Mouse (Mus musculus): Measurements from ENCODE around the gene Emx2. TPM values are rescaled to one million over a fixed set of nuclear protein-coding genes. Genes with fewer than 3 reads are reported as not detected.

Emx2 gene
- polyA plus RNA-seq, 1 experiment from 2014 or later, result not detected

DNA sequence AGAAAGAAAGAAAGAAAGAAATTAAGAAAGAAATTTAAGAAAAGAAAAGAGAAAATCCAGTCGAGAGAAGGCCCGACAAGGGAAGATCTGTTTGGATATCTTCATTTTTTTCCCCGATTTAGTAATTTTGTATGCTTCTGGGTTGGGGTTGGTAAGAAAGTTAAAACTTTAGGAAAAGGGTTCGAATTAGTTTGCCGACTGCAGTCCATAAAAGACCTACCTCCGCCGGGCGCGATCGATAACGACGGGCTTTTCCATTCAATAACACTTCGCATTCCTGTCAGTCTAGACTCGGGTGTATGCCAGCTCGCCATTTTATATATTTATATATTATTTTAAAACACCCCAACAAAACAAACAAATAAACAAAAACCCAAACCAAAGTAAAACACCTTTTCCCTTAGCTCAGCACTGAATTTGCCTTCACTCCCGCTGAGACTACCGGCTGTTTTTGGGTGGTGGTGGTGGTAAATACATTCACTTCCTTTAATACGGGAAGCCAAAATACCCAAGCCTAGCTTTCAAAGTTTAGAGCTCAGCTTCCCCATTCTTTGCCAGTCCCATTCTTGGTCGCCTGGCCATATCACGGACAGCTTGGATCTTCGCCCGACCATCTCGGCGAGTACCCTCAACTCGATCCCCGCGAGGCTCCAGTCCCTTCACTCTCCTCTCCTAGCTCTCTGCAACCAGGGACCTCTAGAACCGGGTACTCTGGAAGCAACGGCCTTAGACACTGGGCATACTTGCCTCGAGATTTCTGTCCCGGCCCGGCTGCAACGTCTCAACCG is 2.4 kb downstream of the Emx2 start:
- Histone ChIP-seq H3K4me2 (replicated peaks) (0 out of 2 replicates have a peak overlapping the region, but pooled peaks have one; percentile 35), H3K36me3 (replicated peaks; ENCODE audit: control insufficient read depth, insufficient read depth) (no peaks in the 10 kb centered on the region), H3K27ac (no peak overlapping the region), H3K27me3 (ENCODE audit: control insufficient read depth, insufficient read depth, low read length) (peaks cover 90% of the 10 kb centered on the region), H3K4me1 (replicated peaks; ENCODE audit: control insufficient read depth, insufficient read depth, low read length) (peaks cover 11% of the 10 kb centered on the region; the same call in 1 of the 2 replicates), H3K4me3 (replicated peaks; ENCODE audit: low read length) (peak overlapping the region; percentile 25; the same call in 1 of the 2 replicates), H3K9me3 (ENCODE audit: control insufficient read depth, low read length) (no peaks in the 10 kb centered on the region), H3K9ac (no peak overlapping the region)
- WGBS, result under 1% methylated on average over 34 of the region's 34 CpGs
- DNase-seq (ENCODE audit: low spot score) (peak; percentile 53), ATAC-seq (ENCODE audit: low FRiP score) (no peak)

- Histone ChIP-seq H3K27ac (no peak overlapping the region), H3K9me3 (ENCODE audit: control insufficient read depth, low read length) (no peaks in the 10 kb centered on the region), H3K9ac (no peak overlapping the region), H3K4me2 (replicated peaks) (no peak overlapping the region; the same call in 1 of the 2 replicates), H3K27me3 (ENCODE audit: control insufficient read depth, insufficient read depth, low read length) (peaks cover 90% of the 10 kb centered on the region), H3K4me1 (replicated peaks; ENCODE audit: control insufficient read depth, insufficient read depth, low read length) (peaks cover 11% of the 10 kb centered on the region; the same call in 1 of the 2 replicates), H3K4me3 (replicated peaks; ENCODE audit: low read length) (no peak overlapping the region), H3K36me3 (replicated peaks; ENCODE audit: control insufficient read depth, insufficient read depth) (no peaks in the 10 kb centered on the region)
- DNase-seq (ENCODE audit: low spot score), result no peak
- ATAC-seq (ENCODE audit: low FRiP score), result no peak
- 2% methylated on average over 36 of the region's 36 CpGs for WGBS
These were observed 3.6 kb downstream of the Emx2 start for GRCm38 (mm10) chr19:59461481-59462421.

- Histone ChIP-seq H3K9ac (no peak overlapping the region), H3K4me3 (replicated peaks; ENCODE audit: low read length) (no peak overlapping the region), H3K36me3 (replicated peaks; ENCODE audit: control insufficient read depth, insufficient read depth) (no peaks in the 10 kb centered on the region), H3K27ac (no peak overlapping the region), H3K4me2 (replicated peaks) (no peak overlapping the region; the same call in 1 of the 2 replicates), H3K9me3 (ENCODE audit: control insufficient read depth, low read length) (no peaks in the 10 kb centered on the region), H3K4me1 (replicated peaks; ENCODE audit: control insufficient read depth, insufficient read depth, low read length) (peaks cover 11% of the 10 kb centered on the region; the same call in 1 of the 2 replicates), H3K27me3 (ENCODE audit: control insufficient read depth, insufficient read depth, low read length) (peaks cover 90% of the 10 kb centered on the region)
- ATAC-seq (ENCODE audit: low FRiP score), result no peak
- DNase-seq (ENCODE audit: low spot score), result no peak
- 3% methylated on average over 19 of the region's 19 CpGs for WGBS
These were observed 4.5 kb downstream of the Emx2 start for GRCm38 (mm10) chr19:59462459-59463292.

GRCm38 (mm10) chr19:59463842-59464443 is 5.8 kb downstream of the Emx2 start:
- Histone ChIP-seq H3K9me3 (ENCODE audit: control insufficient read depth, low read length) (no peaks in the 10 kb centered on the region), H3K4me1 (replicated peaks; ENCODE audit: control insufficient read depth, insufficient read depth, low read length) (peaks cover 5% of the 10 kb centered on the region; the same call in 1 of the 2 replicates), H3K4me2 (replicated peaks) (no peak overlapping the region), H3K36me3 (replicated peaks; ENCODE audit: control insufficient read depth, insufficient read depth) (no peaks in the 10 kb centered on the region), H3K4me3 (replicated peaks; ENCODE audit: low read length) (no peak overlapping the region), H3K9ac (no peak overlapping the region), H3K27me3 (ENCODE audit: control insufficient read depth, insufficient read depth, low read length) (peaks cover 95% of the 10 kb centered on the region), H3K27ac (no peak overlapping the region)
- DNase-seq (ENCODE audit: low spot score) (no peak), ATAC-seq (ENCODE audit: low FRiP score) (no peak)
- WGBS, result under 1% methylated on average over 19 of the region's 19 CpGs

DNA sequence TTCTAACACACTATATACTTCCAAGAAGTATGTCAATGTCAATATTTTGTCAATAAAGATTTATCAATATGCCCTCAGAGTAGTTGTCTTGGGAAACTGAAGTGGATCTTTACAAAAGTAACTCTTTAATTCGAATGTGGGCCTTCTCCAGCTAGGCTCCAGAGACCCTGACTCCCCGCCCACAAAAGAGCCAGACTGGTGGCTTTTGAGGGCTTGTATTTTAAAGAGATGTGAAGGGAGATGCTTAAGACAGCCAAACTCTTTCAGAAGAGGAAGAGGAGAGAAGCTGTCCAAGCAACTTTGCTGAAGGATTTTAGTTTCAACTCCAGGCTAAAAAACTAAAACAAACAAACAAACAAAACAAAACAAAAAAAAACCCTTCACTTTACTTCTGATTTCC is 7.1 kb downstream of the Emx2 start:
- no peak for ATAC-seq (ENCODE audit: low FRiP score)
- Histone ChIP-seq H3K36me3 (replicated peaks; ENCODE audit: control insufficient read depth, insufficient read depth) (no peaks in the 10 kb centered on the region), H3K27ac (no peak overlapping the region), H3K9me3 (ENCODE audit: control insufficient read depth, low read length) (no peaks in the 10 kb centered on the region), H3K4me1 (replicated peaks; ENCODE audit: control insufficient read depth, insufficient read depth, low read length) (peaks cover 5% of the 10 kb centered on the region; the same call in 1 of the 2 replicates), H3K9ac (no peak overlapping the region), H3K4me3 (replicated peaks; ENCODE audit: low read length) (no peak overlapping the region), H3K27me3 (ENCODE audit: control insufficient read depth, insufficient read depth, low read length) (peaks cover 98% of the 10 kb centered on the region), H3K4me2 (replicated peaks) (no peak overlapping the region)
- DNase-seq (ENCODE audit: low spot score), result no peak
- 7% methylated on average over 2 of the region's 2 CpGs for WGBS

DNA sequence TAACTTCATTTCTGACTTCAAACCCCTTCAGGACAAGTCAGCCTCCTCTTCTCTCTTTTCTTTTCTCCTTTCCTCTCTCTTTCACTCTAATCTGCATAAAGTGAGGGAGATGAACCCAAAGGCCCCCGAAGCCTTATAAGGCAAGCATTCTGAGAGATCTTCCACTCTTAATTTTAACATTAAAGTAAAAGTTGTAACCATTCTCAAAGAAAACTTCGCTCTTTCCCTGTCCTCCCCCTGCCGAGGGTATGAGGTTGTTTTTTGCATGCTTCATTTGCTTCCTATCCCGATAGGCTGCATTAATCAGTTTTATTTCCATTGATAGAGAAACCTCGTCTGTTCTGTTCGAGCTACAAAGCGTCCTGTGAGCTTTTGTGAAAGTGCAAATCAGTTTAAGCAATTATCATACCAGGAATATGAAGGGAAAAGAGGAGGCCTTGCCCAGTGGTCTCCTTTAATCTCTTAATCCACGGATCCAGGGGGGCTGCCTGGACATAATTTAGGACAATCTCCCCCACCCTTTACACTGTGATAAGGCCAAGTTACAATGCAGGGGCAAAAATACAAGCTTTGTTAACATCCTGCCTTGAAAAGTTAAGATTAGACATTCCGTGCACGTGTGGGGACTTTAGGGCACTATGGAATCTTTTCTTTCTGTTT is 7.7 kb downstream of the Emx2 start:
- H3K27ac ChIP-seq, result no peak overlapping the region
- H3K4me3 ChIP-seq (replicated peaks; ENCODE audit: low read length), result no peak overlapping the region
- no peaks in the 10 kb centered on the region for H3K36me3 ChIP-seq (replicated peaks; ENCODE audit: control insufficient read depth, insufficient read depth)
- peaks cover 6% of the 10 kb centered on the region; the same call in 1 of the 2 replicates for H3K4me1 ChIP-seq (replicated peaks; ENCODE audit: control insufficient read depth, insufficient read depth, low read length)
- no peak overlapping the region for H3K4me2 ChIP-seq (replicated peaks)
- no peak for DNase-seq (ENCODE audit: low spot score)
- H3K9ac ChIP-seq, result no peak overlapping the region
- no peaks in the 10 kb centered on the region for H3K9me3 ChIP-seq (ENCODE audit: control insufficient read depth, low read length)
- H3K27me3 ChIP-seq (ENCODE audit: control insufficient read depth, insufficient read depth, low read length), result peaks cover 98% of the 10 kb centered on the region
- under 1% methylated on average over 10 of the region's 10 CpGs for WGBS
- no peak for ATAC-seq (ENCODE audit: low FRiP score)

DNA sequence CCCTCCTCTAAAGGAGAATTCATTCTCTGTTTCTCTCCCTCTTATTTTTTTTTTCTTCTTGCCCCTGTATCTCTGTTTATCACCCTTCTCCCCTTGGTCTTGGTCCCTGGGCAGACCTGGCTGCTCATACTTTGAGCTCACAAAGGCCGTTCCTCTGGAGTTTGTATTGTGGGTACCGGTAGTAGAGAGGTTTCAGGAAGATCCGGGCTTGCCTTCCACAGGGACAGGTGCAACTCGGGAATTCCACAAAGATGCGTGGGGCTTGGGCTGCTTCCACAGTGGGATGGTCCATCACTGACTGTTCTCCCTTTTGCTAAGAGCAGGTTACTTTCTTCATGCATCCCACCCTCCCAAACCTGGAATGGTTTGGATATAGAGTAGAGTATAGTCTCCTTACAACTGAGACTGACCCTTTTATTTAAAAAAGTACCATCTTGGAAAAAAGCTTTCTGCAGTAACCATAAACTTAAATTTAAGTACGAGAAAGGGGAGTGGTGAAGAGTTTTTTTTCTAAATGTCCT is 8.3 kb downstream of the Emx2 start:
- Histone ChIP-seq H3K9ac (no peak overlapping the region), H3K4me2 (replicated peaks) (no peak overlapping the region), H3K9me3 (ENCODE audit: control insufficient read depth, low read length) (no peaks in the 10 kb centered on the region), H3K36me3 (replicated peaks; ENCODE audit: control insufficient read depth, insufficient read depth) (no peaks in the 10 kb centered on the region), H3K4me1 (replicated peaks; ENCODE audit: control insufficient read depth, insufficient read depth, low read length) (peaks cover 10% of the 10 kb centered on the region; the same call in 1 of the 2 replicates), H3K27me3 (ENCODE audit: control insufficient read depth, insufficient read depth, low read length) (peaks cover 100% of the 10 kb centered on the region), H3K27ac (no peak overlapping the region), H3K4me3 (replicated peaks; ENCODE audit: low read length) (no peak overlapping the region)
- WGBS, result 2% methylated on average over 6 of the region's 6 CpGs
- ATAC-seq (ENCODE audit: low FRiP score) (no peak), DNase-seq (ENCODE audit: low spot score) (no peak)

- H3K27ac ChIP-seq, result no peak overlapping the region
These were observed 8.8 kb downstream of the Emx2 start for GRCm38 (mm10) chr19:59467016-59467412.

More at GRCm38 (mm10) chr19:59467016-59467412, 8.8 kb downstream of the Emx2 start:
- no peak for DNase-seq (ENCODE audit: low spot score)
- Histone ChIP-seq H3K27me3 (ENCODE audit: control insufficient read depth, insufficient read depth, low read length) (peaks cover 100% of the 10 kb centered on the region), H3K9me3 (ENCODE audit: control insufficient read depth, low read length) (no peaks in the 10 kb centered on the region), H3K4me1 (replicated peaks; ENCODE audit: control insufficient read depth, insufficient read depth, low read length) (peaks cover 10% of the 10 kb centered on the region; the same call in 1 of the 2 replicates), H3K4me3 (replicated peaks; ENCODE audit: low read length) (no peak overlapping the region), H3K9ac (no peak overlapping the region), H3K4me2 (replicated peaks) (no peak overlapping the region), H3K36me3 (replicated peaks; ENCODE audit: control insufficient read depth, insufficient read depth) (no peaks in the 10 kb centered on the region)
- WGBS, result under 1% methylated on average over 19 of the region's 19 CpGs
- no peak for ATAC-seq (ENCODE audit: low FRiP score)

Measured in hindbrain, embryonic 14.5 days (tissue).